Mouse (Mus musculus) thymus, postnatal 10 days (tissue): ENCODE results near the gene Kcnk4.

Experiments used
- DNase-seq, 2 experiments: peaks; one replicate each; pipeline ENCODE4 v3.0.0; 2021; ENCODE audit warnings: low spot score in 2 of 2

The Kcnk4 gene

DNA sequence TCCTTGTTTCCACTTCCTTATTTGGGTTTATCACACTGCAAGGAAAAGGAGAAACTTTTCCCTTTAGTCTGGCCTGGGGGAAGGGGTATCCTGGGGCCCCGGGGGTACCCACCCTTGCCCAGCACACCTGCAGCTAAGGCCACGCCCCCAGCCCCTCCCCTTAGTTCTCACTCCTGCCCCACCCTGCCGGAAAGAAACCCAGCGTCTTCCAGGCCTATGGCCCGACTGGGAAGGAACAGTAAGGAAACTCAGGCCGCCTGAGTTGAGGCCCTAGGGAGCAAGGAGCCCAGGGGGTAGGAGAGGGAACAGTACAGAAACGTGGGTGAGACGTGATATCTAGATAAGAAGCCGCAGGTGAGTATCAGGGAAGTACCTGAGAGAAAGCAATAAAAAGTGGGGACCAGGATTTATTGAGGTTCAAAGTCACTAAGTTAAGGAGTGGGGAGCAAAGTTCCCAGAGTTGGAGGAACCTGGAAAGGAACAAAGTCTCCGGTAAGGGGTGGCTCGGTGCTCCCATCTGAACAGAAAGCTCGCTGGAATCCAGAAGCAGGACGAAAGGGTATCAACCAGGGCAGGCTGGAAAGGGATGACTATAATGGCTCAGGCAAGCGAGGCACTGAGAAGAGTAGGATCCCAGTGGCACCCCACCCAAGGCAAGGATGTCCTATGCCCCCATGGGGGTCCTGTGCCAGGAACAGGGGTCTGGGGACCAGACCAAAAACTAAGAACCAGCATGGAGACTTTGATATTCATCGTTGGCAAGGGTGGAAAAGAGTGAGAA, 34.4 kb upstream of the Kcnk4 start:
- DNase-seq = no peak

DNA sequence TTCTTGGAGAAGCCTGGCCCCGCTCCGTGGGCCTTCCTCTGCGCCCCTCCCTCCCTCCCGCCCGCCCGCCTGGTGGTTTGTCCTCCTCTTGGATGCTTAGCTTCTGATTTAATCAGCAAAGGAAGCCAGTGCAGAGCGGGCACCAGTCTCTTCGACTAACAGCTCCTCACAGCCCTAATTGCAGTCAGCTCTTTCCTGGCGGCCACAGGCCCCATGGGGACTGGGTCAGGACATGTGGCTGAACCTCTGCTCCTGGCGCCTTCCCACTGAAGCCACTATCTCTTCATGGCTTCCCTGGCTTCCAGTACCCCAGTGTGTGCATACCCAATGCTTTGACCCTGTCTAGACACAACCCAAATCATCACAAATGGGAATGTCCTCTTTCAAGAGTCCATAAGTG, 22.1 kb upstream of the Kcnk4 start:
- no peak for DNase-seq

DNA sequence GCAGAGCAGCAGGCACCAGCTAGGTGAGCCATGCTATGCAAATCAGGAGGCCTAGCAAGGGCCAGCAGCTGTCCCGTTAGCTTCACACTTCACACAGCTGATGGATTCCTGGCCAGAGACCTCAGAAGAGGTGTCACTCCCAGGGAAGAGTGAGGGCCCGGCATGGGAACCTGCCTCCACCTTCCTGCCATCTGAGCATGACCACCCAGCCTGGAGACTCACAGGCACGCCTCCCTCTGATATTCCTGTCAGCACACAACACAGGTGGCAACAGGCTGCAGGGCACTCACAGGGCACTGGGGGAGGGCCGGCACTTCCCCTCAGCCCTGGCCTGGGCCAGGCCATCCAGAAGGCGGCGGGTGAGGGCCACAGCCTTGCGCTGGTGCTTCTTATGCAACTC, 21.1 kb upstream of the Kcnk4 start:
- DNase-seq = no peak

DNA sequence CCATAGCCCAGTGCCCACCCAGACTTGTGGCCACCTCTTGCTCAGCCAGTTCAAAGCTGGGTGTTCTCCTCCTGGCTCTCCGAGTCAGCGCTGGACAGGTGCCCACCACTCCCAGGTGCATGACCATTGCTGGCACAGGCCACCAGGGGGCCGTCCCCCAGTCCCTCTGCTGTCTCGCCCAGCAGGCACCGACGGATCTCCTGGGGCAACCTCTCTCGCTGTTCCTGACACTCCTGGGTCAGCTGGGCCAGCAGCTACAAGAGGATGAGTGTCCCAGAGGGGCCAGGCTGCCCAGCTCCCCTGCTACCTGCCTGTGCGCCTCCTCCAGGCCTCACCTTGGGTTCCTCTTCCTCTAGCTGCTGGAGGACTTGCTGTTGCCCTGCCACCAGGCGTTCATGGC, 19.7 kb upstream of the Kcnk4 start:
- DNase-seq = peak in 1 of 2 experiments; percentile 35

DNA sequence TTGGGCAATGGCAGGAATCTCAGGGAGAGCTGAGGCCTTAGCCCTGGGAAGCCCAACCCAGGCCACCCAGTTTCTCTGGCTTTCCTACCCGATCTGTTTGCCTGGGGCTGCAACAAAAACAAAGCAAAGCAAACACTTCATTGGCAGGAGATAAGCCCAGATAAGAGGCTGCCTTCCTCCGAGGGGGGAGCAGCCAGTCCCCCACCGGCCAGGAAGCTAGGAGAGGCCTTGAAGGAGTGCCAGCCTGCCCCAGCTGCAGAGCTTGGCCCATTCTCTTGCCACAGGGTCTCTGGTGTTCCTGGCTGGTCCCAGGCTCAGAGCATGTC, 18.4 kb upstream of the Kcnk4 start:
- DNase-seq = peak in 1 of 2 experiments; percentile 34

DNA sequence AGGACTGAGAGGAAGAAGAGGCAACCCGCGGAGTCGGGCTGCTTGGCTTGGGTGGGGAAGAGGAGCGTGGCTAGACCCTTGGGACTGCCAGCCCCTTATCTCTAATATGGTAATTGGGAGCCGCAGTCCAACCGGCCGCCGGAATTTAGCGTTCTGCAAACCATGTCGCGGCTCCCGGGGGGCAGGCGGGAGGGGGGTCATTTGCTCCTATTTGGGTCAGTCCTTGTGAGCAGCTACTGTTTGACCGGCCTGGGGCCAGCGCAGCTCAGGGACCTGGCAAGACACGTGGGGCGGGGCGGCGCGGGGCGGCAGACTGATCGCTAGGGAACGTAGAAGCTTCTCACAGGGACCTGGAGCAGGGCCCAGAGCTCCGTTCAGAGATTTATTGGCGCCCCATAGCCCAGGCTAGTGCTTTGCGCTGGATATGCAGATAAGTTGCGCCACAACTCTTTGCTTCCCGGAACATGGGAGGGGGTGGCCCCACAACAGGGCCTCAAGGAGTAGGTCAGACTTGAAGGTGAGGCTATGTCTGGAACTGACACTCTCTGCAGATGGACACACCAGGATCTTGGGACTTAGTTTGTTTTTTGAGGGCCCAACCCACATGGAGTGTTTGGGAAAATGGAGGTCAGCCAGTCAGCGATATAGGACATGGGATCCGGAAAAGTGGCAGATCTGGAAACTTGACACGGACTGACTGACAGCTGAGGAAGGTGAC, 17.8 kb upstream of the Kcnk4 start:
- DNase-seq = peak; percentile 32 to 44

DNA sequence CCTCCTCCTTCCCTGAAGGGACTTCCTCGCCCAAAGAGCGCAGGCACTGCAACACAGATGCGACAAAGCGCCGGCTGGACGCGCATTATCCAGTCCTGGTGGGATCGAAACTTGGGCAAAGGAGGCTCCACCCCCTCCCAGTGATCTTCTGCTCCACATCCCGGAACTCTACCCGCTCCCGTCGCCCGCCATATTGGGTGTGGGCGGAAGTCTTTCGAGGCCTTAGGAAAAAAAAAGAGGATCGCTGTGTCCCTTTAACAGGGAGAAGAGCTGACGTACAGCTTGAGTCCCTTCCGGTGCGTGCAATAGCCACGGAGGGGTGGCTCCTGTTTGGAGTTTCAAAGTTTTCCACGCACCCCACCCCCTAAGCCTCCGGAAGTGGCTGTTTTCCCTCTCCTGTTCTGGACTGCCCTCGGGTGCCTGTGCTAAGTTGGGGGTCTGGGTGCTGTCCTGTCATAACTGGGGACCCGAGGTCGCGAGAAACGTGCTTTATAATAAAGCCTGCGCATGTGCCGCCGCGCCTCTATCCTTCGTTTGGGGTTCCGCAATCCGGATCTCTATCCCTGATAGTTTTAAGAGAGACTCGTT, 17.2 kb upstream of the Kcnk4 start:
- DNase-seq = peak; percentile 66 to 73

DNA sequence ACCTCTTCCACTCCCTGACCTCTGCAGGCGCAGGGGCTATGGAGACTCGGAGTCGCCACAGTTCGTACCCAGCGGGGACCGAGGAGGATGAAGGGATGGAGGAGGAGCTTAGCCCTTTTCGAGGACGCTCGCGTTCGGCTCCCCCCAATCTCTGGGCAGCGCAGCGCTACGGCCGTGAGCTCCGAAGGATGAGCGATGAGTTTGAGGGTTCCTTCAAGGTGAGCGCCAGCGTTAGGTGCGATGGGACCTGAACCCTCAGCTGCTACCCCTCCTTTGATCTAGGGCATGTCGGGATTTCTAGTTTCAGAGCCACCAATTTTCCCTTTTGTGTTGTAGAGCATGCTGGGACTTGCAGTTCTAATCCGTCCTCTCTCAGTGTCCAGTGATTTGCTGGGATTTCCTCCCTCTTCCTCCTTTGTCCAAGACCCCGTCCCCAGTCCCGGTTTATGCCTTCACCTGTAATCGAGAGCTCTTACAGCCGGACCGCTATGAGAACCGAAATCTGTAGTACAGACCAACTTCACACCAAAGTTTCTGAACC, 16.4 kb upstream of the Kcnk4 start:
- peak; percentile 29 to 33 for DNase-seq

DNA sequence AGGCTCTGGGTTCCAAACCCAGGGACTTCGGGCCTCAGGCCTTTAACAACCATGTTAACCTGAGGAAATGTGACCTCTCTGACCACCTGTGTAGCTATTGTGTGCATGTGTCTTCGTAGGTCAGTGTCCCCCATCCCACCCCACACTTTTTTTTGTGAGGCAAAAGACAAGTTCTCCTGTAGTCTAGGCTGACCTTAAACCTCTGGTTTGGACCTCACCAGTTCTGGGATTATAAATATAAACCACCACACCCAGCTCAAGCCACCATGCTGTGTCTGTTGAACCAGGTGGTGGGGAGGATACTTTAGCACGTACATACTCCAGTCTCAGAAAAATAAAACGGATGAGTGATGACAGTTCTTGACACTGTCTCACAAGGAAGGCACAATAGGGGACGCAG, 15.6 kb upstream of the Kcnk4 start:
- DNase-seq = no peak

DNA sequence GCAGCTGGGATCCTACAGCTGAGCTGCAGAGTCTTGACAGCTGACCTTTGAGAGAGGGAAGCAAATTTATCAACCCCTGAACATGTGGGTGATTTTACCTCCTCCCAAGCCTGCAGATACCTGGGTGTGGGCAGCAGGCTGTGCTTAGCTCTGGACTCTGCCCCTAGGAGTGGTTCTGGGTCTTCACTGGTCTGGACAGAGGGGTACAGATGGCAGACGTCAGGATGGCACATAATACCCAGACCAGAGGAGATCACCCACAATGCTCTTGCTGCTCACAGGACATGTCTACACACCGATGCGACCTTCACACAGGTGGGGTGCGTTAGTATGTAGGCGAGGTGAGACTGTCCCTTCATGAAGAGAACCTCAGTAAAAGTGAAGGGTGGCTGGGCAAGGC, 15.2 kb upstream of the Kcnk4 start:
- DNase-seq = no peak

DNA sequence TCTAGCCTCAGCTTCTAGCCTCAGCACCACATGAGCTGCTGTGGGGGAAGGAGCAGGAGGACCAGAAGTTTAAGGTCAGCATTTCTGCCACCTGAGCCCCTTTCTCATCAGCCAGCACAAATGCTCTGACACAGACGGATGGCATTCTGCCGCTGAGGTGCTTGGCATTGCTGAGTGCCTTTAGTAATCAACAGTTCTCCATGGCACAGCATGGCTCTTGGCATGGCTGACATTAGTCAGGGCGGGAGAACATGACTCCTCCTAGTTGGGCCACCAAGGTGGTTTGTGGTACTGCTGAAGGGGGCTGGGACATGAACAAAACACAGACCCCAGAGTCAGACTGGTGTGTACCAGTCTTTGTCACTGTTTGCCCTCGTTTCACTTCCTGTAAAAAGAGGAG, 13.9 kb upstream of the Kcnk4 start:
- DNase-seq = no peak

DNA sequence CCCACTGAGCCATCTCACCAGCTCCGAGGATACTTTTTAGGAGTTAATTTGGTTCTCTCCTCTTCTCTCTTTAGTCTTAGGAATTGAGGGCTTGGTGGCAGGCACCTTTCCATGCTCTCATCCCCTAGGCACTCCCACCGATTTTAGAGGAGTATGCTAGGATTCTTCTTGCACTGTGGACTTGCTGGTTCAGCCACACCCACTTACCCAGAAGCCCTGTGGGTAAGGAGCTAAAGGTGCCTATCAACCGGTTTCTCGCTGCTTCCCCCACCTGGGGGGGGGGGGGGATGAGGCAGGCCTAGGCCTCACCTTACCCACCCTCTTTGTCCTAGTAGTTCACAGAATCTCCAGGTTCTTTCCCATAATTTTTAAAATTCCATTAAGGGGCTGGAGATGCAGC, 13.4 kb upstream of the Kcnk4 start:
- no peak for DNase-seq

DNA sequence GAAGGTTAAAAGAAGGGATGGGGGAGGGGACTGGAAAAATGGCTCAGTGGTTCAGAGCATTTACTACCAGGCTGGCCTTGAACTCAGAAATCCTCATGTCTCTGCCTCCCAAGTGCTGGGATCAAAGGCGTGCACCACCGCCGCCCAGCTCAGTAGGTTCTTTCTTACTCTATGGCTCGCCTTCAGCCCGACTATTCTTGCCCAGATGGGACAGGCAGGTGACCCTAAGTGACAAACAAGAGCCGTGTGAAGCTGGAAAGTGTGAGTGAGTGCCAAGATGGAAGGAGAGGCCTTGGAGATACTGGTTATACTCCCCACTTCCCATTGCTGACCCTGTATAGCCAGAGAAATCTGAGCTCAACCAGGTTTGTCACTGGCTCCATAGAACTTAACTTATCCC, 9.4 kb upstream of the Kcnk4 start:
- no peak for DNase-seq

DNA sequence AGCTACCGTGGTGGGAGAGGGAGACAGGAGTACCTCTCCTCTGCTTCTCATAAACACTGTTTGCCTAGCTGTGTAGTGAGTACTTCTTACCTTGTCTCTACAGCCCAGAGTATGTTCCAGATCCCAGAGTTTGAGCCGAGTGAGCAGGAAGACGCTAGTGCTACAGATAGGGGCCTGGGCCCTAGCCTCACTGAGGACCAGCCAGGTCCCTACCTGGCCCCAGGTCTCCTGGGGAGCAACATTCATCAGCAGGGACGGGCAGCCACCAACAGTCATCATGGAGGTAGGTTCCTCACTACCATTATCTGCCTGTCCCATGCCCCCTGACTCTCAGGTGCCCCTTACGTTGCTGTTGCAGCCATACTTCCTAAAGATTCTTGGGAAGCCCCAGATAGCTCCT, 8.4 kb upstream of the Kcnk4 start:
- DNase-seq = no peak

DNA sequence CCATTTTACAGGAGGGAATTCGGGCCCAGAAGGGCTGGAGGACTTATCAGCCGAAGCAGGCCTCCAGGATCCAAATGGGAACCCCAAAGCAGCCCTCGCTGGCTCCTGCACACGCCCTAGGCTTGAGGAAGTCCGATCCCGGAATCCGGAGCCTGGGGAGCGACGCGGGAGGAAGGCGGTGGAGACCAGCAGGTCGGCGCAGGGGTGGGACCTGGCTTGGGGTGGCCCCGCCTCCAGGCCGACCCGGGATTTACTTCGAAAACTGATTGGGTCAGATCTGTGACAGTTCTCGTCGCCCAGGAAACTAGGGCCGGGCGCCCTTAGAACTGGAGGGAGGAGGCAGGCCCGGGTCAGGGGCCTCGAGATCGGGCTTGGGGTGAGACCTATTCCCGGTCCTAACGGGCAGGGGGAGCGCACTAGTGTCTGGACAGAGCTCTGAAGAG, 8.0 kb upstream of the Kcnk4 start, which contains the start of gene Gpr137:
Gene Gpr137, minus strand, starts transcription at position 232 of the 443 bp plus-strand sequence.
- DNase-seq = peak; percentile 91 to 92

DNA sequence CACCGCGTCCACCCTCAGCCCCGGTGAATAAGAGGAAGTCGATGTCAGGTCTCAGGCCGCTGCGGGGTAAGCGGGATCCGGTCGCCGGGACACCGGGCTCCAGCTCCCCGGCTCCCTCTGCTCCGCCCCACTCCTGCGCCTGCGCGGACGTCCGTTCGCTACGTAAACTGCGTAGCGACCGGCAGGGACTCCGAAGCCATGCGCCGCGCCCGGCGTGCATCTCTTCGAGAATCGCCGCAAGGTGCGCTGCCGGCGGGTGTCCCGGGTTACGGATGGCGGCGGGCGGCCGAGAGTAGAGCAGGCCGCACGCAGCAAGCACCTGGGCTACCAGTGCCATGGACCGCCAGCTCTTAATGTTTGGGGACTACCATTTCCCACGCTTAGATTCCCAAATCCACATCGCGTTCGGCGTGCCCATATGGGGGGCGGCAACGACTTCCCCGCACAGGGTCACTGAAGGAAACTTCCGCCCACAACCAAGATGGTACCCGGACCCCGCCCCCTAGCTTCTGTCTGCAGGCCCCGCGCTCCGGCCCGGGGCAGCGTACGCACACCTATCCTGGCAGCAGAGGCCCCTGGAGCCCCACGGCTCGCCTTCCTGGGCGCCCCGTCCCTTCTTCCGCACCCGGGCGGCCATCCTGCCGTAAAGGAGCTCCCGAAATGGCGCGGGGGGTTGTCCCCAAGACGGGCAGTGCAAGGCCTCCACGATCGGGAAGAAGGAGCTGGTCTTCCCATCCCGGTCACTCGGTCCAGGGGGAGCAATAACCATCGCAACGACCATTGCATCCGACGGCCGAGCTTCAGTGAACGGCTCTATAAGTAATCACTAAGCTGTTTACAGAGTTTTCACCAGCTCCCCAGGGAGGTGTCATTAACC, 7.3 kb upstream of the Kcnk4 start, which contains the start of gene Bad:
Gene Bad, plus strand, starts transcription at position 490 of the 877 bp plus-strand sequence.
- DNase-seq = peak; percentile 86 to 95

DNA sequence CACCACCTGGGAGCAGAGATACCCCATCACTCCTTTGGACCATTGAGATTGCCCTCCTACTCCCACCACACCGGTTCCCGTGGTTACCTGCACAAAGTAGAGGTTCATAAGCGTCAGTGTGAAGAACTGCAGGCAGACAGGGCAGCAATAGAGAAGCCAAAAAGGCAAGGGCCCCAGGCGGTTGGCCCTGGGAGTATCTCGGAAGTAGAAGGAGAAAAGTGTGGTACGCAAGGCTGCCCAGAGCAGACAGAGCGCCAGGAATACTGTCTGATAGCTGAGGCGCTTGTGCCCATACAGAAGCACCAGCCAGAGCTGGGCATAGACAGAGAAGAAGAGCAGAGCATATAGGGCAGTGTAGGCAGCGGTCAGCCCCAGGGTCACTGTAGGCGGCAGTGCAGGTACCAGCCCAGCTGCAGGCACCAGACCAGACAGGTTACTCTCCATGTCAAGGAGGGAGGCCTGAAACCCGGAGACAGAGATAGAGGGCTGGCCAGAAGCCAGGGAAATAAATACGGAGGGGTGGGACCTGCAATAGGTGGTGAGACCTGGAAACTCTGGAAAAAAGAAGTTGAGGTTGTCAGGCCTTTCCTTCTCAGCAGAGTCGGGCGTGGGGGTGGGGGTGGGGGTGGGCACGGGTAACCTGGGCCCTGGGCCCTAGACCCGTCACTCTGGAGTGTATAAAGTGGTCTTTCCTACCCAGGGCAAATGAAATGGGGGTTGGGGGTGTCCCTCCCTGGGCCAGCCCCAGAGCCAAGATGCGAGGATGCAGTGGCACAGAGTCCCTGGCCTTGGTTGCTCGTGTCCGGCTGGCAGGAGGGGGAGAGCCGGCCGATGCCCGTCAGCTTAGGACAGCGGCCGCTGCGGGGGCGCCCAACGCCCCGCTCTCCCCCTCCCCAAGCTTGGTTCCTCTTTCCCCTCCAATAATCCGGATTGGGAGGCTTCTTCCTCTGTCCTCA, 6.4 kb upstream of the Kcnk4 start:
- peak; percentile 26 to 41 for DNase-seq

DNA sequence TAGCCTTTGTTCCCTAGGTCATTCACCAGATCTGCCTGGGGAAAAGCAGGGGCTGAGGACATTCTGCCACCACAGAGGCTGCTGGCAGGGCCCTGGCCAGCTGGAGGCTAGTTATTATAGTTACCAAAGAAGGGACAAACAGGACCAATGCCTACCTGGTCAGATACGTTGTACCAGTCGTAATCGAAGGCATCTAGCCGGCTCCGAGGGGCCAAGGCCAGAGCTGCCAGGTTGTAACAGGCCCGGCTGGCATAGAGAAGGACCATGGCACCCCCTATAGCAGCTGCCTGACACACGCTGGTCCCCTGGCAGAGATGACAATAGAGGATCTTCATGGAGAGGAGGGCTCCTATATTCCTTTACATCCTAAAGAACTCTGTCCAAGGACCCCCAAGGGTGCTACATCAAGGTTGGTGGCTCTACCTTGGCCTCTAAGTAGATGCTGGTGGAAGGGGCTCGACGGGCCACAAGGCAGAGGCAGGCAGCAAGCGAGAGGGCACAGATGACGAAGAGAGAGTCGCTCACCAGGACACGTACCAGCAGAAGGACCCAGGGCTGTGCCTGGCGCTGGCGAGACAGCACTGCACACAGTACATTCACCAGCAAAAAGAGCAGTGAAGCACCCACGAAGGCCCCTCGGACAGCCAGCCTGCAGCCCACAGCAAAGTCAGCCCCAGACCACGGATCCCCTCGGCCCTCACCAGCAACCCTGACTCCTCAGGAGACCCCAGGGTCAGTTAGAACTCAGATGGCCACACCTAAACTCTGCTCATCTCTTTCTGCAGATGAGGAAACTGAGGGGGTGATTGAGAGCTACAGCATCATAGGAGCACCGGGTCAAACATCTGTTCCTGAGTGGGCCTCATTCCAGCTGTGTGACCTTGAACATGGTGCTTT, 5.0 kb upstream of the Kcnk4 start:
- no peak for DNase-seq
